Comparison of ENCODE assay signal across 24 mouse cellular contexts in the genomic region with DNA sequence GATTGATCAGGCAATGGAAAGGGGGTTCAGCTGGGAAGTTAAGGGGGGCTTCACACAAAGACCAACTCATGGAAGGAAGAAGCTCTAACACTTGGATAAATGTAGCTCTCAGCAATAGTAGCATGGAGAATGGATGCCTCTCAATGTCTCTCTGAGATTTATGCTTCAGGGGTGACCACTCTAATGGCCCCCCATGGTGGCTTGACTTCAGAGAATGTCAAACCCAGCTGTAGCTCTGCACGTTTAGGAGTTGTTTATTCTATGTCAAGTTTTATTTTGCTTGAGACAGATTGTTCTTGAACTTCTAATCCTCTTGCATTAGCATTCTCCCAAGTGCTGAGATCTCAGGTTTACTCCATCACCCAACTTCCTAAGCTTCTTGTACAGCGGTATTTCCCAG.
DNase-seq lines count a peak whose midpoint lies in the region; ATAC-seq lines count a peak whose summit lies in the region.
"Had no signal": no experiment of that assay in that cellular context is flagged by ENCODE, and none has a peak within 500 bp of the region (broad histone marks: within the 10 kb centered on the region; RNA-seq: fewer than 3 reads in every experiment).

No protein-coding gene starts in this region.

- H3K4me3 ChIP-seq in kidney, embryonic 14.5 days (ENCODE audit: low read length): no peak overlapping the region
- H3K4me3 ChIP-seq in kidney, embryonic 16.5 days (ENCODE audit: low read length): no peak overlapping the region
- H3K4me3 ChIP-seq in midbrain, embryonic 11.5 days (ENCODE audit: low read depth, low read length): no peak overlapping the region
- H3K4me3 ChIP-seq in midbrain, embryonic 15.5 days: no peak overlapping the region
- H3K4me3 ChIP-seq: embryonic facial prominence, embryonic 10.5 days; embryonic facial prominence, embryonic 12.5 days; forebrain, embryonic 13.5 days; forebrain, embryonic 15.5 days had no signal

- DNase-seq in kidney, adult 18-20 months: no peak
- no peak for DNase-seq in kidney, postnatal 14 days
- DNase-seq in midbrain, embryonic 11.5 days (ENCODE audit: low spot score, missing footprints): peak; percentile 4
- DNase-seq: adrenal gland, adult 8-10 months; adrenal gland, postnatal 14 days; adrenal gland, postnatal 36 days; B cell, adult 2 months; cerebellum, adult 11-12 months; cerebellum, adult 2 months; cerebellum, adult 9-10 months; cerebellum, postnatal 10 days; cerebellum, postnatal 25 days had no signal

- no peak overlapping the region for H3K4me2 ChIP-seq in kidney, embryonic 14.5 days (replicated peaks; ENCODE audit: low read depth, low read length)
- no peak overlapping the region for H3K4me2 ChIP-seq in kidney, embryonic 16.5 days (replicated peaks; ENCODE audit: low read depth, low read length)
- no peak overlapping the region for H3K4me2 ChIP-seq in midbrain, embryonic 11.5 days
- H3K4me2 ChIP-seq in midbrain, embryonic 15.5 days: no peak overlapping the region
- H3K4me2 ChIP-seq: embryonic facial prominence, embryonic 12.5 days; forebrain, embryonic 13.5 days; forebrain, embryonic 15.5 days had no signal

- H3K27me3 ChIP-seq in kidney, embryonic 14.5 days (ENCODE audit: control insufficient read depth, insufficient read depth, low read length): no peaks in the 10 kb centered on the region
- H3K27me3 ChIP-seq in kidney, embryonic 16.5 days (ENCODE audit: insufficient read depth, low read length): no peaks in the 10 kb centered on the region
- H3K27me3 ChIP-seq in midbrain, embryonic 11.5 days (ENCODE audit: control insufficient read depth, insufficient read depth, low read length): no peaks in the 10 kb centered on the region
- no peaks in the 10 kb centered on the region for H3K27me3 ChIP-seq in midbrain, embryonic 15.5 days (replicated peaks)
- H3K27me3 ChIP-seq: CH12.LX; embryonic facial prominence, embryonic 12.5 days; forebrain, embryonic 13.5 days; forebrain, embryonic 15.5 days; Patski had no signal

- 0 out of 2 replicates have a peak, but pooled peaks cover 2% of the 10 kb centered on the region for H3K4me1 ChIP-seq in kidney, embryonic 14.5 days (ENCODE audit: control insufficient read depth, insufficient read depth, low read length)
- H3K4me1 ChIP-seq in kidney, embryonic 16.5 days (ENCODE audit: insufficient read depth, low read length): peaks cover 5% of the 10 kb centered on the region
- no peaks in the 10 kb centered on the region for H3K4me1 ChIP-seq in midbrain, embryonic 11.5 days (ENCODE audit: control insufficient read depth, insufficient read depth, low read length)
- no peaks in the 10 kb centered on the region; the same call in 1 of the 2 replicates for H3K4me1 ChIP-seq in midbrain, embryonic 15.5 days
- H3K4me1 ChIP-seq: embryonic facial prominence, embryonic 10.5 days; embryonic facial prominence, embryonic 12.5 days; forebrain, embryonic 13.5 days; forebrain, embryonic 15.5 days had no signal

- peaks cover 18% of the 10 kb centered on the region for H3K36me3 ChIP-seq in kidney, embryonic 14.5 days (ENCODE audit: control insufficient read depth, insufficient read depth, low read length)
- H3K36me3 ChIP-seq in kidney, embryonic 16.5 days (ENCODE audit: insufficient read depth, low read length): peaks cover 17% of the 10 kb centered on the region
- H3K36me3 ChIP-seq in midbrain, embryonic 11.5 days (ENCODE audit: control insufficient read depth, insufficient read depth, low read length): no peaks in the 10 kb centered on the region
- H3K36me3 ChIP-seq in midbrain, embryonic 15.5 days (replicated peaks): no peaks in the 10 kb centered on the region
- H3K36me3 ChIP-seq: forebrain, embryonic 15.5 days; G1E had no signal

- WGBS in kidney, embryonic 14.5 days: 28% methylated on average over 2 of the region's 2 CpGs
- 27% methylated on average over 2 of the region's 2 CpGs for WGBS in kidney, embryonic 16.5 days
- WGBS in midbrain, embryonic 11.5 days: 80% methylated on average over 2 of the region's 2 CpGs
- 72% methylated on average over 2 of the region's 2 CpGs for WGBS in midbrain, embryonic 15.5 days

- H3K9ac ChIP-seq in kidney, embryonic 14.5 days (ENCODE audit: low read depth, low read length): no peak overlapping the region
- no peak overlapping the region for H3K9ac ChIP-seq in kidney, embryonic 16.5 days (replicated peaks; ENCODE audit: low read length)
- H3K9ac ChIP-seq in midbrain, embryonic 11.5 days (ENCODE audit: low read length): no peak overlapping the region
- no peak overlapping the region for H3K9ac ChIP-seq in midbrain, embryonic 15.5 days
- H3K9ac ChIP-seq: embryonic facial prominence, embryonic 12.5 days; forebrain, embryonic 13.5 days; forebrain, embryonic 15.5 days had no signal

- ATAC-seq in kidney, embryonic 14.5 days (ENCODE audit: low FRiP score, low TSS enrichment): peak; percentile 83
- ATAC-seq in kidney, embryonic 16.5 days (ENCODE audit: low FRiP score, low TSS enrichment): peak; percentile 67
- no peak for ATAC-seq in midbrain, embryonic 11.5 days (ENCODE audit: low FRiP score)
- no peak for ATAC-seq in midbrain, embryonic 15.5 days (replicated peaks)
- ATAC-seq: activated CD4-positive, CD25-positive, alpha-beta regulatory T cell, adult 4 months; CD4-positive, CD25-positive, alpha-beta regulatory T cell, adult 4 months; forebrain, embryonic 13.5 days; forebrain, embryonic 15.5 days; Patski had no signal

- H3K9me3 ChIP-seq in kidney, embryonic 14.5 days (ENCODE audit: control insufficient read depth, low read length): no peaks in the 10 kb centered on the region
- H3K9me3 ChIP-seq in kidney, embryonic 16.5 days (ENCODE audit: low read length): no peaks in the 10 kb centered on the region
- H3K9me3 ChIP-seq in midbrain, embryonic 11.5 days (ENCODE audit: control insufficient read depth, low read length): no peaks in the 10 kb centered on the region
- H3K9me3 ChIP-seq in midbrain, embryonic 15.5 days: no peaks in the 10 kb centered on the region
- H3K9me3 ChIP-seq: embryonic facial prominence, embryonic 10.5 days; embryonic facial prominence, embryonic 12.5 days; forebrain, embryonic 13.5 days; forebrain, embryonic 15.5 days; G1E had no signal

- no peak overlapping the region for H3K27ac ChIP-seq in kidney, embryonic 14.5 days (ENCODE audit: low read depth, low read length)
- peak overlapping the region; percentile 27; the same call in 1 of the 2 replicates for H3K27ac ChIP-seq in kidney, embryonic 16.5 days (ENCODE audit: low read length)
- H3K27ac ChIP-seq in midbrain, embryonic 11.5 days (ENCODE audit: low read depth, low read length): no peak overlapping the region
- H3K27ac ChIP-seq in midbrain, embryonic 15.5 days: no peak overlapping the region
- H3K27ac ChIP-seq: embryonic facial prominence, embryonic 10.5 days; embryonic facial prominence, embryonic 12.5 days; forebrain, embryonic 13.5 days; forebrain, embryonic 15.5 days had no signal

Comparison
In these comparisons a context has a peak if more than half of its experiments do, and no peak if none do; other contexts are left out.
1. ATAC-seq: peak in kidney, embryonic 14.5 days (single experiment) and kidney, embryonic 16.5 days (single experiment); none in midbrain, embryonic 11.5 days (single experiment) and midbrain, embryonic 15.5 days (single experiment).